Mouse (Mus musculus): ENCODE measurements around the gene Slc9a9. TPM values are rescaled to one million over a fixed set of nuclear protein-coding genes. Genes with fewer than 3 reads are reported as not detected.

Slc9a9 gene
- polyA plus RNA-seq, 1 experiment from 2014 or later: 1.6 TPM

- DNase-seq (no peak), ATAC-seq (ENCODE audit: low read depth) (no peak)
- Histone ChIP-seq H3K27ac (no peak overlapping the region), H3K4me1 (replicated peaks) (no peaks in the 10 kb centered on the region), H3K4me2 (no peak overlapping the region), H3K27me3 (no peaks in the 10 kb centered on the region), H3K36me3 (no peaks in the 10 kb centered on the region), H3K9me3 (replicated peaks) (no peaks in the 10 kb centered on the region), H3K9ac (no peak overlapping the region), H3K4me3 (replicated peaks) (no peak overlapping the region)
- 67% methylated on average over 4 of the region's 4 CpGs for WGBS (ENCODE audit: insufficient replicate concordance)
These were observed 103.6 kb downstream of the Slc9a9 start for GRCm38 (mm10) chr9:94773357-94773756.

GRCm38 (mm10) chr9:94788261-94788660, 118.6 kb downstream of the Slc9a9 start:
- Histone ChIP-seq H3K9me3 (replicated peaks) (no peaks in the 10 kb centered on the region), H3K4me2 (no peak overlapping the region), H3K27ac (no peak overlapping the region), H3K4me3 (replicated peaks) (no peak overlapping the region), H3K27me3 (no peaks in the 10 kb centered on the region), H3K4me1 (replicated peaks) (no peaks in the 10 kb centered on the region), H3K36me3 (no peaks in the 10 kb centered on the region), H3K9ac (no peak overlapping the region)
- 63% methylated on average over 3 of the region's 3 CpGs for WGBS (ENCODE audit: insufficient replicate concordance)
- ATAC-seq (ENCODE audit: low read depth) (no peak), DNase-seq (no peak)

- no peak overlapping the region for H3K4me3 ChIP-seq (replicated peaks)
- DNase-seq: no peak
- no peaks in the 10 kb centered on the region for H3K9me3 ChIP-seq (replicated peaks)
- WGBS (ENCODE audit: insufficient replicate concordance): 61% methylated on average over 2 of the region's 2 CpGs
- H3K4me2 ChIP-seq: no peak overlapping the region
- no peaks in the 10 kb centered on the region for H3K27me3 ChIP-seq
- ATAC-seq (ENCODE audit: low read depth): no peak
- H3K27ac ChIP-seq: no peak overlapping the region
- H3K4me1 ChIP-seq (replicated peaks): no peaks in the 10 kb centered on the region
- H3K36me3 ChIP-seq: no peaks in the 10 kb centered on the region
- H3K9ac ChIP-seq: no peak overlapping the region
These were observed 121.3 kb downstream of the Slc9a9 start for GRCm38 (mm10) chr9:94790966-94791365.

- H3K27ac ChIP-seq: no peak overlapping the region
- H3K4me2 ChIP-seq: no peak overlapping the region
- H3K27me3 ChIP-seq: no peaks in the 10 kb centered on the region
- H3K9ac ChIP-seq: no peak overlapping the region
- no peaks in the 10 kb centered on the region for H3K4me1 ChIP-seq (replicated peaks)
- DNase-seq (no peak), ATAC-seq (ENCODE audit: low read depth) (no peak)
- no peaks in the 10 kb centered on the region for H3K36me3 ChIP-seq
- no peaks in the 10 kb centered on the region for H3K9me3 ChIP-seq (replicated peaks)
- H3K4me3 ChIP-seq (replicated peaks): no peak overlapping the region
These were observed 133.4 kb downstream of the Slc9a9 start for GRCm38 (mm10) chr9:94803073-94803472.

GRCm38 (mm10) chr9:94805506-94805905, 135.8 kb downstream of the Slc9a9 start:
- H3K36me3 ChIP-seq: no peaks in the 10 kb centered on the region
- H3K27ac ChIP-seq: no peak overlapping the region
- no peaks in the 10 kb centered on the region for H3K27me3 ChIP-seq
- DNase-seq (no peak), ATAC-seq (ENCODE audit: low read depth) (no peak)
- H3K4me1 ChIP-seq (replicated peaks): no peaks in the 10 kb centered on the region
- H3K4me3 ChIP-seq (replicated peaks): no peak overlapping the region
- no peak overlapping the region for H3K4me2 ChIP-seq
- no peak overlapping the region for H3K9ac ChIP-seq
- H3K9me3 ChIP-seq (replicated peaks): no peaks in the 10 kb centered on the region
- WGBS (ENCODE audit: insufficient replicate concordance): 38% methylated on average over 8 of the region's 8 CpGs

GRCm38 (mm10) chr9:94815518-94815917, 145.8 kb downstream of the Slc9a9 start:
- DNase-seq (no peak), ATAC-seq (ENCODE audit: low read depth) (no peak)
- H3K27me3 ChIP-seq: no peaks in the 10 kb centered on the region
- no peaks in the 10 kb centered on the region for H3K4me1 ChIP-seq (replicated peaks)
- no peak overlapping the region for H3K27ac ChIP-seq
- H3K4me2 ChIP-seq: no peak overlapping the region
- no peaks in the 10 kb centered on the region for H3K36me3 ChIP-seq
- no peak overlapping the region for H3K4me3 ChIP-seq (replicated peaks)
- WGBS (ENCODE audit: insufficient replicate concordance): 46% methylated on average over 5 of the region's 5 CpGs
- no peaks in the 10 kb centered on the region for H3K9me3 ChIP-seq (replicated peaks)
- no peak overlapping the region for H3K9ac ChIP-seq

GRCm38 (mm10) chr9:94821268-94821667, 151.6 kb downstream of the Slc9a9 start:
- Histone ChIP-seq H3K36me3 (no peaks in the 10 kb centered on the region), H3K27ac (no peak overlapping the region), H3K4me3 (replicated peaks) (no peak overlapping the region), H3K4me2 (no peak overlapping the region), H3K4me1 (replicated peaks) (no peaks in the 10 kb centered on the region), H3K9ac (no peak overlapping the region), H3K9me3 (replicated peaks) (no peaks in the 10 kb centered on the region), H3K27me3 (no peaks in the 10 kb centered on the region)
- WGBS (ENCODE audit: insufficient replicate concordance): 62% methylated on average over 1 of the region's 1 CpGs
- ATAC-seq (ENCODE audit: low read depth) (no peak), DNase-seq (no peak)

GRCm38 (mm10) chr9:94833836-94834235, 164.1 kb downstream of the Slc9a9 start:
- DNase-seq (no peak), ATAC-seq (ENCODE audit: low read depth) (no peak)
- Histone ChIP-seq H3K4me1 (replicated peaks) (no peaks in the 10 kb centered on the region), H3K4me3 (replicated peaks) (no peak overlapping the region), H3K36me3 (no peaks in the 10 kb centered on the region), H3K27ac (no peak overlapping the region), H3K9ac (no peak overlapping the region), H3K4me2 (no peak overlapping the region), H3K9me3 (replicated peaks) (no peaks in the 10 kb centered on the region), H3K27me3 (no peaks in the 10 kb centered on the region)
- 71% methylated on average over 1 of the region's 1 CpGs for WGBS (ENCODE audit: insufficient replicate concordance)

GRCm38 (mm10) chr9:94837384-94837783, 167.7 kb downstream of the Slc9a9 start:
- 81% methylated on average over 15 of the region's 15 CpGs for WGBS (ENCODE audit: insufficient replicate concordance)
- DNase-seq: no peak
- Histone ChIP-seq H3K27ac (no peak overlapping the region), H3K27me3 (no peaks in the 10 kb centered on the region), H3K9me3 (replicated peaks) (no peaks in the 10 kb centered on the region), H3K4me2 (no peak overlapping the region), H3K9ac (no peak overlapping the region), H3K4me1 (replicated peaks) (0 out of 2 replicates have a peak, but pooled peaks cover 2% of the 10 kb centered on the region), H3K4me3 (replicated peaks) (no peak overlapping the region), H3K36me3 (no peaks in the 10 kb centered on the region)
- ATAC-seq (ENCODE audit: low read depth): no peak

- ATAC-seq (ENCODE audit: low read depth) (no peak), DNase-seq (no peak)
- no peak overlapping the region for H3K4me2 ChIP-seq
- H3K9ac ChIP-seq: no peak overlapping the region
- H3K27ac ChIP-seq: no peak overlapping the region
- no peaks in the 10 kb centered on the region for H3K27me3 ChIP-seq
- WGBS (ENCODE audit: insufficient replicate concordance): 67% methylated on average over 8 of the region's 8 CpGs
- H3K4me1 ChIP-seq (replicated peaks): 0 out of 2 replicates have a peak, but pooled peaks cover 2% of the 10 kb centered on the region
- H3K4me3 ChIP-seq (replicated peaks): no peak overlapping the region
- H3K9me3 ChIP-seq (replicated peaks): no peaks in the 10 kb centered on the region
- no peaks in the 10 kb centered on the region for H3K36me3 ChIP-seq
These were observed 168.8 kb downstream of the Slc9a9 start for GRCm38 (mm10) chr9:94838479-94839031.

- H3K4me2 ChIP-seq: no peak overlapping the region
- no peak overlapping the region for H3K27ac ChIP-seq
- WGBS (ENCODE audit: insufficient replicate concordance): 79% methylated on average over 11 of the region's 11 CpGs
- DNase-seq (no peak), ATAC-seq (ENCODE audit: low read depth) (no peak)
- H3K4me1 ChIP-seq (replicated peaks): 0 out of 2 replicates have a peak, but pooled peaks cover 2% of the 10 kb centered on the region
- H3K27me3 ChIP-seq: no peaks in the 10 kb centered on the region
- no peaks in the 10 kb centered on the region for H3K36me3 ChIP-seq
- H3K4me3 ChIP-seq (replicated peaks): no peak overlapping the region
- no peak overlapping the region for H3K9ac ChIP-seq
- H3K9me3 ChIP-seq (replicated peaks): no peaks in the 10 kb centered on the region
These were observed 169.5 kb downstream of the Slc9a9 start for GRCm38 (mm10) chr9:94839204-94839603.

- 70% methylated on average over 5 of the region's 5 CpGs for WGBS (ENCODE audit: insufficient replicate concordance)
These were observed 170.7 kb downstream of the Slc9a9 start for GRCm38 (mm10) chr9:94840398-94840797.

More at GRCm38 (mm10) chr9:94840398-94840797, 170.7 kb downstream of the Slc9a9 start:
- no peaks in the 10 kb centered on the region for H3K36me3 ChIP-seq
- no peak overlapping the region for H3K9ac ChIP-seq
- H3K9me3 ChIP-seq (replicated peaks): no peaks in the 10 kb centered on the region
- no peak overlapping the region for H3K27ac ChIP-seq
- no peak for DNase-seq
- H3K27me3 ChIP-seq: no peaks in the 10 kb centered on the region
- no peak overlapping the region for H3K4me3 ChIP-seq (replicated peaks)
- H3K4me2 ChIP-seq: no peak overlapping the region
- no peak for ATAC-seq (ENCODE audit: low read depth)
- H3K4me1 ChIP-seq (replicated peaks): 0 out of 2 replicates have a peak, but pooled peaks cover 2% of the 10 kb centered on the region
